Mouse (Mus musculus) layer of hippocampus, adult 11-12 months (tissue): Measurements from ENCODE around the gene Ranbp3.

Experiments used
- DNase-seq: peaks from one replicate; pipeline ENCODE4 v3.0.0; 2022; ENCODE audit warnings: low spot score

The Ranbp3 gene

GRCm38 (mm10) chr17:56673647-56674416, 738 bp downstream of the Ranbp3 start:
- no peak for DNase-seq

- no peak for DNase-seq
Measured at GRCm38 (mm10) chr17:56681791-56682190, 8.7 kb downstream of the Ranbp3 start.

GRCm38 (mm10) chr17:56682880-56683279, 9.8 kb downstream of the Ranbp3 start:
- DNase-seq = no peak

GRCm38 (mm10) chr17:56683546-56684140, 10.5 kb downstream of the Ranbp3 start:
- no peak for DNase-seq

- DNase-seq = no peak
Measured at GRCm38 (mm10) chr17:56684649-56685048, 11.6 kb downstream of the Ranbp3 start.

- no peak for DNase-seq
Measured at GRCm38 (mm10) chr17:56686801-56687200, 13.7 kb downstream of the Ranbp3 start.

- DNase-seq = no peak
Measured at GRCm38 (mm10) chr17:56688045-56688444, 15.0 kb downstream of the Ranbp3 start.

- no peak for DNase-seq
Measured at GRCm38 (mm10) chr17:56688689-56689088, 15.6 kb downstream of the Ranbp3 start.

- DNase-seq = no peak
Measured at GRCm38 (mm10) chr17:56693395-56693794, 20.3 kb downstream of the Ranbp3 start.

- peak; percentile 80 for DNase-seq
Measured at GRCm38 (mm10) chr17:56693851-56694310, 20.8 kb downstream of the Ranbp3 start.

- DNase-seq = no peak
Measured at GRCm38 (mm10) chr17:56700451-56700850, 27.4 kb downstream of the Ranbp3 start.

GRCm38 (mm10) chr17:56703038-56703437, 29.9 kb downstream of the Ranbp3 start:
- DNase-seq = no peak

- DNase-seq = no peak
Measured at GRCm38 (mm10) chr17:56706515-56706914, 33.4 kb downstream of the Ranbp3 start.

GRCm38 (mm10) chr17:56708692-56709091, 35.6 kb downstream of the Ranbp3 start:
- DNase-seq = no peak

GRCm38 (mm10) chr17:56709708-56710107, 36.6 kb downstream of the Ranbp3 start:
- no peak for DNase-seq

- DNase-seq = no peak
Measured at GRCm38 (mm10) chr17:56715360-56715759, 42.3 kb downstream of the Ranbp3 start.

GRCm38 (mm10) chr17:56715914-56716654, 43.0 kb downstream of the Ranbp3 start:
- DNase-seq = no peak

- peak; percentile 99 for DNase-seq
Measured at GRCm38 (mm10) chr17:56716655-56717362, 43.7 kb downstream of the Ranbp3 start.

GRCm38 (mm10) chr17:56717363-56718058, 44.4 kb downstream of the Ranbp3 start, which contains the start of the genes Ndufa11 and Vmac:
Ndufa11 (plus strand) TSS chr17:56717767.
Vmac (minus strand) TSS chr17:56718022.
- peak; percentile 96 for DNase-seq

- DNase-seq = no peak
Measured at GRCm38 (mm10) chr17:56722441-56722840, 49.3 kb downstream of the Ranbp3 start.

GRCm38 (mm10) chr17:56723419-56724161, 50.5 kb downstream of the Ranbp3 start:
- no peak for DNase-seq
